Mouse (Mus musculus) heart, postnatal 0 days (tissue): ENCODE measurements around the gene Kcnip4. TPM values are rescaled to one million over a fixed set of nuclear protein-coding genes. Genes with fewer than 3 reads are reported as not detected.

Experiments
- ATAC-seq: fragments of 200-750 bp; cut with Nextera tagmentation; 2 replicates; pipeline ENCODE4 v1.8.0; 2017; ENCODE audit warnings: low read depth, moderate number of reproducible peaks, moderate library complexity; ENCODE audit not compliant: insufficient read depth
- DNase-seq: peaks from one replicate; pipeline ENCODE4 v3.0.0-alpha.2; 2016; ENCODE audit warnings: low spot score
- H3K27ac ChIP-seq: fragments of 300-500 bp; sonication (generic); 2 replicates; pipeline ENCODE4 v1.5.1; 2014; ENCODE audit warnings: low read depth, mild to moderate bottlenecking
- H3K27me3 ChIP-seq: fragments of 300-500 bp; sonication (generic); 2 replicates; pipeline ENCODE4 v1.6.1; 2014; ENCODE audit warnings: low read length, mixed read lengths; ENCODE audit not compliant: control insufficient read depth, insufficient read depth
- H3K36me3 ChIP-seq: fragments of 300-500 bp; sonication (generic); replicated peaks from 2 replicates; pipeline ENCODE4 v1.6.1; 2014; ENCODE audit warnings: low read length, mixed read lengths; ENCODE audit not compliant: control insufficient read depth, insufficient read depth
- H3K4me1 ChIP-seq: fragments of 300-500 bp; sonication (generic); 2 replicates; pipeline ENCODE4 v1.6.1; 2014; ENCODE audit warnings: antibody characterized with exemption; ENCODE audit not compliant: control insufficient read depth, insufficient read depth
- H3K4me2 ChIP-seq: fragments of 300-500 bp; sonication (generic); 2 replicates; pipeline ENCODE4 v1.6.1; 2014; ENCODE audit warnings: low read depth, mild to moderate bottlenecking, low read length, moderate library complexity
- H3K4me3 ChIP-seq: fragments of 300-500 bp; sonication (generic); 2 replicates; pipeline ENCODE4 v1.5.1; 2014; ENCODE audit warnings: low read depth, low read length
- H3K9ac ChIP-seq: fragments of 300-500 bp; sonication (generic); replicated peaks from 2 replicates; pipeline ENCODE4 v1.6.1; 2014; ENCODE audit warnings: low read depth, low read length, mixed read lengths
- H3K9me3 ChIP-seq: fragments of 300-500 bp; sonication (generic); replicated peaks from 2 replicates; pipeline ENCODE4 v1.6.1; 2016; ENCODE audit warnings: low read length; ENCODE audit not compliant: control insufficient read depth
- CTCF ChIP-seq: IDR thresholded peaks from 2 replicates; pipeline ENCODE4 v1.5.1; 2016; ENCODE audit warnings: antibody characterized with exemption, control low read depth, low read depth
- EP300 ChIP-seq: IDR thresholded peaks from 2 replicates; pipeline ENCODE4 v1.6.1; 2016; ENCODE audit warnings: antibody characterized with exemption, low read depth
- WGBS: fragments of 180-500 bp; shearing (Covaris S2); extraction: QIAGEN DNeasy Blood & Tissue Kit; methylation state at CpG from one replicate; pipeline ENCODE4 v1.1.7; 2014; 5-methylcytosine and 5-hydroxymethylcytosine counted together
- polyA plus RNA-seq: library from polyadenylated mRNA; unstranded; fragments of >200 nt; fragmentation: Nextera tagmentation; extraction: Ambion mirVana; gene quantifications from 2 replicates; pipeline ENCODE4 v1.2.1, GENCODE M21; 2015
- total RNA-seq: library from RNA; depleted of rRNA; stranded (reverse); fragments of >200 nt; gene quantifications from 2 replicates; pipeline ENCODE4 v1.2.3, GENCODE M21; 2014; ENCODE audit warnings: low replicate concordance

The Kcnip4 gene
- total and polyA plus RNA-seq, 2 experiments from 2014 or later = 0.11 TPM; not detected in 1

GRCm38 (mm10) chr5:48509194-48509930, 1015.3 kb downstream of the Kcnip4 start:
- Histone ChIP-seq H3K4me3 (peak overlapping the region; percentile 41), H3K9ac (peak overlapping the region; percentile 37; the same call in 1 of the 2 replicates), H3K4me1 (no peaks in the 10 kb centered on the region), H3K9me3 (no peaks in the 10 kb centered on the region), H3K27me3 (no peaks in the 10 kb centered on the region), H3K27ac (no peak overlapping the region; the same call in 1 of the 2 replicates), H3K36me3 (no peaks in the 10 kb centered on the region), H3K4me2 (peak overlapping the region; percentile 57)
- ATAC-seq (no peak), DNase-seq (peak; percentile 11)
- WGBS = 23% methylated on average over 18 of the region's 18 CpGs
- TF ChIP-seq EP300 (no peak), CTCF (no peak)

- WGBS = 46% methylated on average over 3 of the region's 3 CpGs
- Histone ChIP-seq H3K4me1 (no peaks in the 10 kb centered on the region), H3K36me3 (no peaks in the 10 kb centered on the region), H3K4me3 (no peak overlapping the region), H3K4me2 (no peak overlapping the region), H3K27me3 (no peaks in the 10 kb centered on the region), H3K9me3 (no peaks in the 10 kb centered on the region), H3K9ac (no peak overlapping the region), H3K27ac (no peak overlapping the region)
- TF ChIP-seq CTCF (no peak), EP300 (no peak)
- ATAC-seq (no peak), DNase-seq (no peak)
These were observed 1021.6 kb downstream of the Kcnip4 start for GRCm38 (mm10) chr5:48503094-48503493.

- Histone ChIP-seq H3K9ac (no peak overlapping the region), H3K27ac (no peak overlapping the region), H3K36me3 (no peaks in the 10 kb centered on the region), H3K27me3 (no peaks in the 10 kb centered on the region), H3K4me1 (no peaks in the 10 kb centered on the region), H3K4me2 (no peak overlapping the region), H3K9me3 (no peaks in the 10 kb centered on the region), H3K4me3 (no peak overlapping the region)
- no peak for TF ChIP-seq CTCF
- TF ChIP-seq EP300 = no peak
- DNase-seq = no peak
- ATAC-seq = no peak
These were observed 1022.3 kb downstream of the Kcnip4 start for GRCm38 (mm10) chr5:48502442-48502841.

GRCm38 (mm10) chr5:48500204-48500603, 1024.5 kb downstream of the Kcnip4 start:
- ATAC-seq = no peak
- H3K9ac ChIP-seq = no peak overlapping the region

GRCm38 (mm10) chr5:48490864-48491477, 1033.7 kb downstream of the Kcnip4 start:
- TF ChIP-seq CTCF = no peak
- no peak for TF ChIP-seq EP300

More at GRCm38 (mm10) chr5:48500204-48500603, 1024.5 kb downstream of the Kcnip4 start:
- Histone ChIP-seq H3K9me3 (no peaks in the 10 kb centered on the region), H3K36me3 (no peaks in the 10 kb centered on the region), H3K27ac (no peak overlapping the region), H3K4me3 (no peak overlapping the region), H3K4me1 (no peaks in the 10 kb centered on the region), H3K27me3 (no peaks in the 10 kb centered on the region), H3K4me2 (no peak overlapping the region)
- TF ChIP-seq CTCF (no peak), EP300 (no peak)
- DNase-seq = no peak
- WGBS = 29% methylated on average over 5 of the region's 5 CpGs

More at GRCm38 (mm10) chr5:48490864-48491477, 1033.7 kb downstream of the Kcnip4 start:
- no peak for DNase-seq
- ATAC-seq = no peak
- Histone ChIP-seq H3K4me2 (no peak overlapping the region), H3K27me3 (no peaks in the 10 kb centered on the region), H3K4me1 (no peaks in the 10 kb centered on the region), H3K36me3 (no peaks in the 10 kb centered on the region), H3K27ac (no peak overlapping the region), H3K9me3 (no peaks in the 10 kb centered on the region), H3K4me3 (no peak overlapping the region), H3K9ac (no peak overlapping the region)
- 52% methylated on average over 3 of the region's 3 CpGs for WGBS
